Mouse (Mus musculus) lung, postnatal 0 days (tissue): ENCODE data around the gene Mvb12b.

ENCODE experiments used
- CTCF ChIP-seq: IDR thresholded peaks from 2 replicates; pipeline ENCODE4 v1.5.1; 2016; ENCODE audit warnings: antibody characterized with exemption, mild to moderate bottlenecking
- EP300 ChIP-seq: IDR thresholded peaks from 2 replicates; pipeline ENCODE4 v1.6.1; 2016; ENCODE audit warnings: antibody characterized with exemption, mild to moderate bottlenecking, control low read depth

GRCm38 (mm10) chr2:33814581-33814980 lies 73.2 kb downstream of the Mvb12b start:
- no peak for TF ChIP-seq CTCF
- TF ChIP-seq EP300 = no peak
